Mouse (Mus musculus) layer of hippocampus, adult 8-10 months (tissue): ENCODE measurements at regions not wholly inside any gene's neighbourhood (a gene's known extent, or its start where the extent isn't known, plus 50 kb on each side); places are given as distances from the start of the nearest gene placed in this dataset.

Experiments used
- DNase-seq, 2 experiments: peaks; one replicate each; pipeline ENCODE4 v3.0.0; 2022; ENCODE audit warnings: low spot score in 2 of 2

GRCm38 (mm10) chr12:92292460-92293340 lies 443.7 kb upstream of the Sel1l start:
- no peak for DNase-seq

GRCm38 (mm10) chr12:92291490-92291889 lies 442.5 kb upstream of the Sel1l start:
- DNase-seq = no peak

- no peak for DNase-seq
Observed at GRCm38 (mm10) chr12:92285511-92285910, 436.6 kb upstream of the Sel1l start.

- DNase-seq = no peak
Observed at GRCm38 (mm10) chr12:92280470-92280869, 431.5 kb upstream of the Sel1l start.

- no peak for DNase-seq
Observed at GRCm38 (mm10) chr12:92251962-92252361, 403.0 kb upstream of the Sel1l start.

GRCm38 (mm10) chr12:92246790-92247451 lies 398.0 kb upstream of the Sel1l start:
- no peak for DNase-seq

- no peak for DNase-seq
Observed at GRCm38 (mm10) chr12:92239956-92240699, 391.2 kb upstream of the Sel1l start.

GRCm38 (mm10) chr12:92233650-92234408 lies 384.9 kb upstream of the Sel1l start:
- no peak for DNase-seq

GRCm38 (mm10) chr12:92228585-92228984 lies 379.6 kb upstream of the Sel1l start:
- DNase-seq = no peak

GRCm38 (mm10) chr12:92203351-92203750 lies 354.4 kb upstream of the Sel1l start:
- no peak for DNase-seq

- no peak for DNase-seq
Observed at GRCm38 (mm10) chr12:92200602-92201001, 351.6 kb upstream of the Sel1l start.

GRCm38 (mm10) chr12:92198738-92199477 lies 350.0 kb upstream of the Sel1l start:
- no peak for DNase-seq

GRCm38 (mm10) chr12:92193934-92194685 lies 345.2 kb upstream of the Sel1l start:
- no peak for DNase-seq

- no peak for DNase-seq
Observed at GRCm38 (mm10) chr12:92193199-92193933, 344.4 kb upstream of the Sel1l start.

- no peak for DNase-seq
Observed at GRCm38 (mm10) chr12:92189022-92189421, 340.1 kb upstream of the Sel1l start.

GRCm38 (mm10) chr12:92187133-92187482 lies 338.2 kb upstream of the Sel1l start:
- no peak for DNase-seq

GRCm38 (mm10) chr12:92186448-92187132 lies 337.6 kb upstream of the Sel1l start:
- no peak for DNase-seq

- DNase-seq = no peak
Observed at GRCm38 (mm10) chr12:92179292-92179691, 330.3 kb upstream of the Sel1l start.

- no peak for DNase-seq
Observed at GRCm38 (mm10) chr12:92156726-92157125, 307.8 kb upstream of the Sel1l start.
